Mouse (Mus musculus): Measurements from ENCODE around the gene Zfhx3. TPM values are rescaled to one million over a fixed set of nuclear protein-coding genes. Genes with fewer than 3 reads are reported as not detected.

Zfhx3 gene
- polyA plus RNA-seq, 1 experiment from 2014 or later, result 1.2 TPM

GRCm38 (mm10) chr8:108480141-108480540 is 537.7 kb downstream of the Zfhx3 start:
- ATAC-seq (ENCODE audit: low read depth), result no peak
- Histone ChIP-seq H3K4me2 (ENCODE audit: low read depth, low read length) (no peak overlapping the region), H3K27ac (ENCODE audit: low read length) (no peak overlapping the region), H3K4me1 (ENCODE audit: control insufficient read depth, low read depth, low read length) (no peaks in the 10 kb centered on the region), H3K36me3 (ENCODE audit: control insufficient read depth, insufficient read depth) (no peaks in the 10 kb centered on the region), H3K27me3 (ENCODE audit: control insufficient read depth, insufficient read depth, low read depth, low read length) (no peaks in the 10 kb centered on the region), H3K9ac (ENCODE audit: low read depth, low read length) (no peak overlapping the region), H3K4me3 (ENCODE audit: low read depth, low read length) (no peak overlapping the region), H3K9me3 (replicated peaks; ENCODE audit: control insufficient read depth, low read length) (no peaks in the 10 kb centered on the region)
- WGBS (ENCODE audit: insufficient replicate concordance), result 62% methylated on average over 12 of the region's 12 CpGs

DNA sequence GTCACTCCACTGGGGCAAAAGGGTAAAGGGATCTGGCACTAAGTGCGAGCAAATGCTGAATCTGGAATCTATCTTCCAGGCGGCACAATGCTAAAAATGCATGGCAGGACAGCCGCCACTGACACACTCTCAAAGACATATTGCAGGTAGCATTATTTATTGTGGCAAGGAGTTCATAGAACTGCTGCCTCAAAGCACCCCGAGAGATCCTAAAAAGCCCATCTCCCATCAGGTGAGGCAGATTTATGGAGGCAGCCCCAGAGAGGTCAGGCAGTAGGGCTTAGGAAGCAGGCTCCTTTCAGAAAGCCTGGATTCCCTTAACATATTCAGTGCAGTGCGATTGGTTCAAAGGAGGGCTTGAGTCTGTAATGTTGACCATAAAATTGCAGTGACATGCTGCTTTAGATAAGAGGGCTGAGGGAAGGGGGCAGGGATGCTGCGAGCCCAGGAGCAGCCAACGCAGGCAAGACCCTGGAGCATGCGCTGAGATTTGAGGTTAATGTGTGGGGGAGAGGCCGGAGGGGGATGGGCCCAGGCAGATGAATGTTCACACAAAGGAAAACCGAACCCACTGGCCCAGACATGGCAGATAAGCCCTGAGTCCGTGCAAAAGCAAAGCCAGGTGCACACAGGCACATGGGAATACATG is 538.8 kb downstream of the Zfhx3 start:
- WGBS (ENCODE audit: insufficient replicate concordance), result 54% methylated on average over 11 of the region's 11 CpGs
- no peak overlapping the region for H3K27ac ChIP-seq (ENCODE audit: low read length)
- H3K9ac ChIP-seq (ENCODE audit: low read depth, low read length), result no peak overlapping the region
- H3K9me3 ChIP-seq (replicated peaks; ENCODE audit: control insufficient read depth, low read length), result no peaks in the 10 kb centered on the region
- ATAC-seq (ENCODE audit: low read depth), result no peak
- H3K4me2 ChIP-seq (ENCODE audit: low read depth, low read length), result no peak overlapping the region
- H3K36me3 ChIP-seq (ENCODE audit: control insufficient read depth, insufficient read depth), result no peaks in the 10 kb centered on the region
- no peaks in the 10 kb centered on the region for H3K4me1 ChIP-seq (ENCODE audit: control insufficient read depth, low read depth, low read length)
- H3K4me3 ChIP-seq (ENCODE audit: low read depth, low read length), result no peak overlapping the region
- no peaks in the 10 kb centered on the region for H3K27me3 ChIP-seq (ENCODE audit: control insufficient read depth, insufficient read depth, low read depth, low read length)

DNA sequence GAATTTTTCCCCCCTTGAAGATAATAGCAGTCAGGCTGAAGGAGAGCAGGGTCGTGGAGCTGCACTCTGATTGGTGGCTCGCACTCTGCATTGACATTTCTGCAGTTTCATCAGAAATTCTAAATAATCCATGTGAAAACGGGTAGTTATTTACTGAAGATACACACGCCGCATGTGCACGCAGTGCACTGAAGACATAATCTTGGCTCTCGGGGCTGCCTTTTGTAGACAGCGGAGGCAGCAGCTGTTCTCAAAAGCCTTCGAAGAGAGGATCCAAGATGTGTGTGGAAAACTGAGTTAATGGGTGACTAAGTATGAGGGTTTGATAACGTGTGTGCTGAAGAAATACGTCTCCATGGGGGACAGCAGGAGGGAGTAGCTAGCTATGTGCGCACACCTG is 553.7 kb downstream of the Zfhx3 start:
- no peak for ATAC-seq (ENCODE audit: low read depth)
- WGBS (ENCODE audit: insufficient replicate concordance), result 70% methylated on average over 12 of the region's 12 CpGs
- no peaks in the 10 kb centered on the region for H3K9me3 ChIP-seq (replicated peaks; ENCODE audit: control insufficient read depth, low read length)

GRCm38 (mm10) chr8:108506779-108507178 is 564.3 kb downstream of the Zfhx3 start:
- 48% methylated on average over 3 of the region's 3 CpGs for WGBS (ENCODE audit: insufficient replicate concordance)
- no peak overlapping the region for H3K27ac ChIP-seq (ENCODE audit: low read length)
- no peaks in the 10 kb centered on the region for H3K4me1 ChIP-seq (ENCODE audit: control insufficient read depth, low read depth, low read length)
- H3K9ac ChIP-seq (ENCODE audit: low read depth, low read length), result no peak overlapping the region
- no peak for ATAC-seq (ENCODE audit: low read depth)
- H3K27me3 ChIP-seq (ENCODE audit: control insufficient read depth, insufficient read depth, low read depth, low read length), result no peaks in the 10 kb centered on the region
- no peak overlapping the region for H3K4me3 ChIP-seq (ENCODE audit: low read depth, low read length)
- H3K36me3 ChIP-seq (ENCODE audit: control insufficient read depth, insufficient read depth), result no peaks in the 10 kb centered on the region
- H3K9me3 ChIP-seq (replicated peaks; ENCODE audit: control insufficient read depth, low read length), result no peaks in the 10 kb centered on the region
- H3K4me2 ChIP-seq (ENCODE audit: low read depth, low read length), result no peak overlapping the region

More for the DNA sequence above, 553.7 kb downstream of the Zfhx3 start:
- Histone ChIP-seq H3K27me3 (ENCODE audit: control insufficient read depth, insufficient read depth, low read depth, low read length) (no peaks in the 10 kb centered on the region), H3K4me3 (ENCODE audit: low read depth, low read length) (no peak overlapping the region), H3K27ac (ENCODE audit: low read length) (no peak overlapping the region), H3K36me3 (ENCODE audit: control insufficient read depth, insufficient read depth) (no peaks in the 10 kb centered on the region), H3K4me2 (ENCODE audit: low read depth, low read length) (no peak overlapping the region), H3K9ac (ENCODE audit: low read depth, low read length) (no peak overlapping the region), H3K4me1 (ENCODE audit: control insufficient read depth, low read depth, low read length) (no peaks in the 10 kb centered on the region)

DNA sequence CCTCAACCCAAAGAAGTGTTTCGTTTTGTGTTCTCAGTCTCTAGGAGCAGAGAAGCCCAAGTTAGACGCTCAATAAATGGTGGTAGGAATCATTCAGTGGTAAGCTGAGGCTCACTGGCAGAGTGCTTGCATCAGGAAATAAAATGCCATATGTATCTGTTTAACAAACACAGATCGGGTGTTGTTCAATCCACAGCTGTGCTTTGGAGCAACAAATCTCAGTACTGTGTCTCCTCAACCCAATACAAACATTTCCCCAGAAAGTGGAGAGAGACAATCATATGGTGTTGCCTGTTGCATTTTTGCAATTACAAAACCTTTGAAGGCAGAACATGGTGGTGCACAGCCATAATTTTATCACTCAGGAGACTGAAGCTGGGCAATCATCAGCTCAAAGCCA is 565.3 kb downstream of the Zfhx3 start:
- Histone ChIP-seq H3K9me3 (replicated peaks; ENCODE audit: control insufficient read depth, low read length) (no peaks in the 10 kb centered on the region), H3K4me2 (ENCODE audit: low read depth, low read length) (no peak overlapping the region), H3K27me3 (ENCODE audit: control insufficient read depth, insufficient read depth, low read depth, low read length) (no peaks in the 10 kb centered on the region), H3K9ac (ENCODE audit: low read depth, low read length) (no peak overlapping the region), H3K4me3 (ENCODE audit: low read depth, low read length) (no peak overlapping the region), H3K4me1 (ENCODE audit: control insufficient read depth, low read depth, low read length) (no peaks in the 10 kb centered on the region), H3K36me3 (ENCODE audit: control insufficient read depth, insufficient read depth) (no peaks in the 10 kb centered on the region), H3K27ac (ENCODE audit: low read length) (no peak overlapping the region)
- 64% methylated on average over 3 of the region's 3 CpGs for WGBS (ENCODE audit: insufficient replicate concordance)
- no peak for ATAC-seq (ENCODE audit: low read depth)

DNA sequence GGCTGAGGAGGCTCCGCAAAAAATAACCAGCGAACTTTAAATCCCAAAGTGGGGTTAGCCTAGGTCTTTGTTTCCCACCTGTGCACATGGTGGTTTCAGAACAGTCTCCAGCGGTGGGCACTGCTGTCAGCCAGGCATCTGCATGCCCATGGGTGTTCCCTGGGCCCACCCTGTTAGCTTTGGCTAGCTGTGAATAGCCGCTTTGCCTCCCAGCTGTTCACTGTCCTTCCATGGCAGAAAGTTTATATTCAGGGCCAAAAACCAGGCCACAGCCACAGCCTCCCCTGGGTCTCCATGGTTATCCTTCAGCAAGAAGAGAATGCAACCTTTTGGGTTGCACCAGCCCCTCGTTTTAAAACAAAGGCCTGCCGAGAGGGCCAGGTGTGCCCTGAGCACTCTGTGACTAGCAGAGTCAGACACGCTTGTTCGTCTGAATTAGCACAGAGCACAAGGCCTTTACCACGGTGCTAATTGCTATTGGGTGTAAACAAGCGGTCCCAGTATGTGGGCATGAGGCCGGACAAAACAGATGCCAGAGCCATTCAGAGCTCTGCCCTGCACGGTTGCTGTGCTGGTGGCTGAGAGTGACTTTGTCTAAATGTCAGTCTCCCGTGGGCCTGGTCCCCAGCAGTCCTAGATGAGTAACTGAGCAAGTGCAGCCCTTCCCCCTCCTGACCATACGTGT is 568.3 kb downstream of the Zfhx3 start:
- no peak for ATAC-seq (ENCODE audit: low read depth)
- 65% methylated on average over 14 of the region's 14 CpGs for WGBS (ENCODE audit: insufficient replicate concordance)
- Histone ChIP-seq H3K4me2 (ENCODE audit: low read depth, low read length) (no peak overlapping the region), H3K27ac (ENCODE audit: low read length) (no peak overlapping the region), H3K4me3 (ENCODE audit: low read depth, low read length) (no peak overlapping the region), H3K9me3 (replicated peaks; ENCODE audit: control insufficient read depth, low read length) (no peaks in the 10 kb centered on the region), H3K9ac (ENCODE audit: low read depth, low read length) (no peak overlapping the region), H3K36me3 (ENCODE audit: control insufficient read depth, insufficient read depth) (no peaks in the 10 kb centered on the region), H3K27me3 (ENCODE audit: control insufficient read depth, insufficient read depth, low read depth, low read length) (no peaks in the 10 kb centered on the region), H3K4me1 (ENCODE audit: control insufficient read depth, low read depth, low read length) (no peaks in the 10 kb centered on the region)

GRCm38 (mm10) chr8:108518116-108518515 is 575.7 kb downstream of the Zfhx3 start:
- Histone ChIP-seq H3K4me3 (ENCODE audit: low read depth, low read length) (no peak overlapping the region), H3K27me3 (ENCODE audit: control insufficient read depth, insufficient read depth, low read depth, low read length) (no peaks in the 10 kb centered on the region), H3K9me3 (replicated peaks; ENCODE audit: control insufficient read depth, low read length) (no peaks in the 10 kb centered on the region), H3K9ac (ENCODE audit: low read depth, low read length) (no peak overlapping the region), H3K4me2 (ENCODE audit: low read depth, low read length) (no peak overlapping the region), H3K36me3 (ENCODE audit: control insufficient read depth, insufficient read depth) (no peaks in the 10 kb centered on the region), H3K4me1 (ENCODE audit: control insufficient read depth, low read depth, low read length) (no peaks in the 10 kb centered on the region), H3K27ac (ENCODE audit: low read length) (no peak overlapping the region)
- no peak for ATAC-seq (ENCODE audit: low read depth)
- WGBS (ENCODE audit: insufficient replicate concordance), result 73% methylated on average over 7 of the region's 7 CpGs

GRCm38 (mm10) chr8:108522050-108522449 is 579.6 kb downstream of the Zfhx3 start:
- no peak overlapping the region for H3K4me2 ChIP-seq (ENCODE audit: low read depth, low read length)
- no peak overlapping the region for H3K27ac ChIP-seq (ENCODE audit: low read length)
- H3K27me3 ChIP-seq (ENCODE audit: control insufficient read depth, insufficient read depth, low read depth, low read length), result no peaks in the 10 kb centered on the region
- WGBS (ENCODE audit: insufficient replicate concordance), result 59% methylated on average over 4 of the region's 4 CpGs
- H3K4me3 ChIP-seq (ENCODE audit: low read depth, low read length), result no peak overlapping the region
- H3K9ac ChIP-seq (ENCODE audit: low read depth, low read length), result no peak overlapping the region
- no peaks in the 10 kb centered on the region for H3K9me3 ChIP-seq (replicated peaks; ENCODE audit: control insufficient read depth, low read length)
- H3K36me3 ChIP-seq (ENCODE audit: control insufficient read depth, insufficient read depth), result no peaks in the 10 kb centered on the region
- ATAC-seq (ENCODE audit: low read depth), result no peak
- H3K4me1 ChIP-seq (ENCODE audit: control insufficient read depth, low read depth, low read length), result no peaks in the 10 kb centered on the region

DNA sequence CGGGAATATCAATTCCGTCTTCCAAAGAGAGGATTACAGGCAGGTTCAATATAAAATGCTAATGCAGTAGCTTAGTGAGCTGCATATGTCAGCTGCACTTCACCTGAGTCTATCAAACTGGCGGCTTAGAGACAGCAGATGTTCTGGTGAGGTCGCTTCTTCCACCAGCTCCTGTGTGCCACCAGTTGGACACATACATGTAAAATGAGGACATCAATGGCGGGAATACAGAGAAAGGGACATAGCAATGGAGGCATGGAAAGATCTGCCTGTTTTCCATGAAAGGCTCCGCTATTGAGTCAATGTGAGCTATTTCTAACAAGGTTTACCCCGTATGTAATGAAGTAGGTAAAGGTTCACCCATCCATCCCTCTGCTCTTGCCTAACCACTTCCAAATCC is 587.0 kb downstream of the Zfhx3 start:
- WGBS (ENCODE audit: insufficient replicate concordance), result 68% methylated on average over 7 of the region's 7 CpGs
- H3K4me1 ChIP-seq (ENCODE audit: control insufficient read depth, low read depth, low read length), result no peaks in the 10 kb centered on the region
- H3K4me3 ChIP-seq (ENCODE audit: low read depth, low read length), result no peak overlapping the region
- H3K9me3 ChIP-seq (replicated peaks; ENCODE audit: control insufficient read depth, low read length), result no peaks in the 10 kb centered on the region
- H3K9ac ChIP-seq (ENCODE audit: low read depth, low read length), result no peak overlapping the region
- ATAC-seq (ENCODE audit: low read depth), result no peak
- H3K27ac ChIP-seq (ENCODE audit: low read length), result no peak overlapping the region
- H3K27me3 ChIP-seq (ENCODE audit: control insufficient read depth, insufficient read depth, low read depth, low read length), result no peaks in the 10 kb centered on the region
- H3K36me3 ChIP-seq (ENCODE audit: control insufficient read depth, insufficient read depth), result no peaks in the 10 kb centered on the region
- no peak overlapping the region for H3K4me2 ChIP-seq (ENCODE audit: low read depth, low read length)
